Mouse (Mus musculus): ENCODE measurements at regions not wholly inside any gene's neighbourhood (a gene's known extent, or its start where the extent isn't known, plus 50 kb on each side); places are given as distances from the start of the nearest gene placed in this dataset.

DNA sequence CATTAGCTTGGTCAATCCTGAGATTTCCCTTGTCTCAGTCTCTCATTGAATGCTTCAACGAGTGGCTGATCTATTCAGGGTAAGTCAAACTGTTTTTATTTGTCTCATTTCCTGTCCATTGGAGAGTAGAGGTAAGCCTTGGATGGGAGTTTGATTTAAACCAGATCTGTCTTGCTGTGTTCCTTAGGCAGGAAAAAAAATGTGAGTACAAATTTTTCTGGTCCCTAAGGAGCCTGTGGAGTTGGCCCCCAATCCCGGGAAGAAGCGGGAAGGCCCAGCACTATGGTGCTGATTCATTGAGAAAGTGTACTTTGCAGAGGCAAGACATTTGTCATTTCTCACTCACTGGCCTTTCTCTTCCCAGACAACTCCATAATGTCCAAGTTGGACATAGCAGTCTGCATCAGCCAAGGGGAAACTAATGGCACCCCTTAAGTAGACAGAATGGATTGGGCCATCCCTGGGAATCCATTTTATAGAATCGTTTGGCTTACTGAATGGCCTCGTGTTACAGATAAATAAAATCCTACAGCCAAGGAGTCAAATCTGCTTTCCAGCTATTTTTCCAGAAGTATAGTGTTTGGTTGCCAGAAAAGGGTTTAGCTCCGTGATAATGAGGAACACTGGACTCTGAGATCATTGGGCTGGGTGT, 271.3 kb upstream of the Sel1l start:
- WGBS: 46% methylated on average over 6 of the region's 6 CpGs
- H3K27me3 ChIP-seq: no peaks in the 10 kb centered on the region
- H3K4me1 ChIP-seq (replicated peaks): no peaks in the 10 kb centered on the region
- no peak overlapping the region for H3K9ac ChIP-seq (replicated peaks)
- no peak; the same call in 1 of the 2 replicates for ATAC-seq (ENCODE audit: insufficient number of reproducible peaks, insufficient read depth, low FRiP score, low TSS enrichment, low read depth)
- H3K4me2 ChIP-seq: no peak overlapping the region
- peaks cover under 1% of the 10 kb centered on the region; the same call in 1 of the 2 replicates for H3K9me3 ChIP-seq
- no peak overlapping the region for H3K4me3 ChIP-seq (replicated peaks)
- no peak overlapping the region for H3K27ac ChIP-seq
- no peaks in the 10 kb centered on the region for H3K36me3 ChIP-seq

DNA sequence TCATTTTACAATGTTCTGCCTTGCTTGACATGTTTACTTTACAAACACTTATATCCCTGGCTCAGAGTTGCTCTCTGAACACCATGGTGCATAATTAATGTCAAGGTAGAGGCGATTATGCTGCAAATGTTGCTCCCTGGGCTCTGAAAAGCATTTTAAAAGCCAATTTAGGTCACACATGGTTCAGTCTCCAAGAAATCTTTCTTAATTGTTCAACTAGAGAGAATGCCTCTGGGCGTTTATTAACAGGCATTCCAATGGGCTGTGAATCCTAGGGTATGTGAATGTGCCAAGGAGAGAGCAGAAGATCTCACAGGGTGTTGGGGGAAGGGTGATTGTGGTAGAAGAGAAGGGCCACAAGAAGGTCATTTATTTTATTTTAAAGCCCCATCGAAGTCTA, 260.7 kb upstream of the Sel1l start:
- Histone ChIP-seq H3K9me3 (no peaks in the 10 kb centered on the region), H3K36me3 (no peaks in the 10 kb centered on the region), H3K9ac (replicated peaks) (no peak overlapping the region), H3K27me3 (no peaks in the 10 kb centered on the region), H3K4me3 (replicated peaks) (no peak overlapping the region), H3K4me2 (no peak overlapping the region), H3K27ac (no peak overlapping the region), H3K4me1 (replicated peaks) (no peaks in the 10 kb centered on the region)
- WGBS: 43% methylated on average over 3 of the region's 3 CpGs
- ATAC-seq (ENCODE audit: insufficient number of reproducible peaks, insufficient read depth, low FRiP score, low TSS enrichment, low read depth): 0 out of 2 replicates have a peak, but pooled peaks have one; percentile 52

DNA sequence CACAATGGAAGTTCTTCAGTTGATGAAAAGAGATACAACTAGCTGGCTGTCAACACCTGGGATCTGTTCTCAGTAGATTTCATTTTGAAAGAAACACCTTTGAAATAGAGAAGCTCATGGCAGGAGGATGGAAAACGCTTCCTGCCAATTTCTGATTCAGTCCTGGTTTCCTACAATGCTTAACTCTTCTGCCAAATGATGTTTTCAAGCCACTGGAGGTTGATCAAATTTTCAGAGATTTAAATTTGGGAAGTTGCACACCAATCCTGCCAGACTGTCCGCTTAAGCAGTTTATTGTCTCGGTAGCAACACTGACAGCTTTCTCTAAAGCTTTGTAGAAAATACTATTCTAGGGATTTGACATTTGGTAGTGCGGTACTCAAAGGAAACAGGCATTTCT, 251.1 kb upstream of the Sel1l start:
- 85% methylated on average over 4 of the region's 4 CpGs for WGBS

DNA sequence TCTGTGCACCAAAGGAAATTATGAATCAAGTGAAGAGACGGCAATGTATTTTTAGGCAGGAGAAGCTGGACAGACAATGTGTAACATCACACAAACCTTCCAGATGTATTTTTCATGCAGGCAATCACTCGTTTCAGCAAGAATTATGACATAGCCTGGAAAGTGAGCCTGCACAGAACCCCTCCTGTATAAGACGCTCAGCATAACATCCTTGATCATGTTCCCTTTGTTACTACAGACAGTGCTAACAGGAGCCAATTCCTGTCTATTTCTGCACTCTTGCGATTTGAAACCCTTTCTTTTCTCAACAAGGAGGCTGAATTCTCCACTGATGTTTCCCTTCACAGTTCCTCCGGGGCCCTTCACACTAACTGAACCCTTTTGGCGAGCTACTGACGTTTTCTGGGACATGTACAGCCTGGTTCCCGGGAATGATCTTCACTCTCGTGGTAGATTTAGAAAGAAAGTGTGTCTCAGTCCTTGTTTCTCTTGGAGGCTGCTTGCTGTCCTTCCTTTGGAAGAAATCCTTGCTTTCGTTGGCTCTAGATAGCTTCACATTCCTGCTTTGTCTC, 243.9 kb upstream of the Sel1l start:
- no peaks in the 10 kb centered on the region for H3K4me1 ChIP-seq (replicated peaks)
- no peak overlapping the region for H3K4me3 ChIP-seq (replicated peaks)
- no peak overlapping the region for H3K9ac ChIP-seq (replicated peaks)
- no peak overlapping the region for H3K27ac ChIP-seq
- no peak overlapping the region for H3K4me2 ChIP-seq
- no peaks in the 10 kb centered on the region for H3K27me3 ChIP-seq
- H3K9me3 ChIP-seq: no peaks in the 10 kb centered on the region
- 76% methylated on average over 10 of the region's 10 CpGs for WGBS
- no peaks in the 10 kb centered on the region for H3K36me3 ChIP-seq
- no peak for ATAC-seq (ENCODE audit: insufficient number of reproducible peaks, insufficient read depth, low FRiP score, low TSS enrichment, low read depth)

More for the DNA sequence above, 251.1 kb upstream of the Sel1l start:
- no peak overlapping the region for H3K9ac ChIP-seq (replicated peaks)
- H3K4me3 ChIP-seq (replicated peaks): no peak overlapping the region
- H3K9me3 ChIP-seq: no peaks in the 10 kb centered on the region
- H3K4me2 ChIP-seq: no peak overlapping the region
- H3K36me3 ChIP-seq: no peaks in the 10 kb centered on the region
- H3K27ac ChIP-seq: no peak overlapping the region
- no peaks in the 10 kb centered on the region for H3K27me3 ChIP-seq
- ATAC-seq (ENCODE audit: insufficient number of reproducible peaks, insufficient read depth, low FRiP score, low TSS enrichment, low read depth): no peak
- H3K4me1 ChIP-seq (replicated peaks): no peaks in the 10 kb centered on the region

DNA sequence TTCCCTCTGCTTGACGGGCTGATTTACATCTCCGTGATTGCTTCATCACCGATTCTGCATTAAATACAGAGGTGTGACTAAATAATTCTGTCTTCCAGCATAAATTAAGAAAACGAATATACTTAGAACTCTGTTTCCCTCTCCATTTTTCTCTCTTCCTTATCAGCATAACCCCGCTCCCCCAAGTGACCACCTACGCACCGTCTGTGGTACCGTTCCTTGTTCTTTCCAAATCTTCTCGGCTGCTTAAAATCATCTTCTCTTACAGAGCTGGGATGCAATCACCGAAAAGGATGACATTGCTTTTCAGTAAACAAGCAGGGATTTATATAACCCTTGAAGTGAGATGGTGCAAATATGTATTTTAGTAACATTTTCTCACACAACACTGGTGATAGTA, 224.3 kb upstream of the Sel1l start:
- no peaks in the 10 kb centered on the region for H3K4me1 ChIP-seq (replicated peaks)
- H3K9ac ChIP-seq (replicated peaks): no peak overlapping the region
- no peaks in the 10 kb centered on the region for H3K36me3 ChIP-seq
- 88% methylated on average over 10 of the region's 10 CpGs for WGBS
- ATAC-seq (ENCODE audit: insufficient number of reproducible peaks, insufficient read depth, low FRiP score, low TSS enrichment, low read depth): no peak
- H3K27me3 ChIP-seq: no peaks in the 10 kb centered on the region
- H3K9me3 ChIP-seq: no peaks in the 10 kb centered on the region
- no peak overlapping the region for H3K27ac ChIP-seq
- no peak overlapping the region for H3K4me2 ChIP-seq
- H3K4me3 ChIP-seq (replicated peaks): no peak overlapping the region

DNA sequence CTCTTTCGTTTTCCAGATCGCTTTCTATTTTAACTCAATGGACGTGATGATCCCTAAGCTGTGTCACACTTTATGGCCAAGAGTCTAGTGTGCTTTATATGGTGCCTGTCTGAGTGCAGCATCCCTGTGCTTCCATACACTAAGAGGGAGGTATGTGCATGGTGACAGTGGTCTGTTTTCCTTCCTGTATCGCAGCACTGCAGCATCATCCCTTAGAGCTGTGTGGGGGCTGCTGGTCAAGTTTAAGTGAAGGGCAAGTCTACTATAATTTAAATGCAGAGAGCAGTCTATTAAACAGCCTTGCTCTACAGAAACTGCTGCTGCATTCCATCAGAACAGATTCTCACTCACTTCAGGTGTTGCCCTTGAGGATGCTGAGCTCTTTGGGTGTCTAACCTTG, 213.8 kb upstream of the Sel1l start:
- no peak for ATAC-seq (ENCODE audit: insufficient number of reproducible peaks, insufficient read depth, low FRiP score, low TSS enrichment, low read depth)
- Histone ChIP-seq H3K9ac (replicated peaks) (no peak overlapping the region), H3K4me3 (replicated peaks) (no peak overlapping the region), H3K9me3 (no peaks in the 10 kb centered on the region), H3K36me3 (no peaks in the 10 kb centered on the region), H3K4me1 (replicated peaks) (no peaks in the 10 kb centered on the region), H3K27me3 (no peaks in the 10 kb centered on the region), H3K4me2 (no peak overlapping the region), H3K27ac (no peak overlapping the region)
- 82% methylated on average over 4 of the region's 4 CpGs for WGBS

DNA sequence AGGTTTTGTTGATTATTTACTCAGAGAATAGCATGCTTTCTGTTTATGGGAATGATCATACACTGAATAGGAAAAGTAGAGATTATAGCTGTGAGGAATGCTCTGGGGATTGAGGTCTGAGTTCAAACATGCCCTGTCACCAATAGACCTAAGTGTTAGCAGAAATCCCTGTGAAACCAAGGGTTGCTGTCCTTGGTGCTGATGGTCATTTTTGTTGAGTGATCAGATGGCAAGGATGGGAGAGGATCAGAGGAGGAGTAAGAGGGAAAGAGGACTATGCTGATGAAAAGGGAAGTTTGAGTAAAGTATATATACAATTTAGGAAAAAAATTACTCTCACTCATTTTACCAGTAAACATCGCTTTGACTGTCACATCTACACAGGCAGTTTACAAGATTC, 191.5 kb upstream of the Sel1l start:
- H3K9me3 ChIP-seq: no peaks in the 10 kb centered on the region
- H3K9ac ChIP-seq (replicated peaks): no peak overlapping the region
- WGBS: 69% methylated on average over 1 of the region's 1 CpGs
- no peak overlapping the region for H3K27ac ChIP-seq
- H3K36me3 ChIP-seq: no peaks in the 10 kb centered on the region
- H3K4me2 ChIP-seq: no peak overlapping the region
- no peak for ATAC-seq (ENCODE audit: insufficient number of reproducible peaks, insufficient read depth, low FRiP score, low TSS enrichment, low read depth)
- H3K4me3 ChIP-seq (replicated peaks): no peak overlapping the region
- no peaks in the 10 kb centered on the region for H3K27me3 ChIP-seq
- no peaks in the 10 kb centered on the region for H3K4me1 ChIP-seq (replicated peaks)

DNA sequence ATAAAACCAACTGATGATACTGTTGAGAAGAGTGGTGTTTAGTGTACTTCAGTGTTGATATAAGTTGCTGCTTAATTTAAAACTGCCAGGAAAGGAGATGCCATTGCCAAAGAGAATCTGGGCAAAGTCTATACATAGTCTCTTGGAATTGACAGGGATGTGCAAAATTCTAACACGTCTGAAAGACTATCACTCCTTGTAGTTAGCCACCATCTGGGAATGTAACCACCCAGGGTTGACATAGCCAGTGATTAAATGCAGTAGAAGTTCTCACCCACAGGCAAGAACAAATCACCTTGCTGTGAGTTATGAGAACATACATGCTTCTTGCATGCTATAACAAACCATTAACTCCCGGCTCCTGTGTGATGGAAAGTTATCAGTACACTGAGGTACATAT, 180.2 kb upstream of the Sel1l start:
- ATAC-seq (ENCODE audit: insufficient number of reproducible peaks, insufficient read depth, low FRiP score, low TSS enrichment, low read depth): no peak
- no peak overlapping the region for H3K4me3 ChIP-seq (replicated peaks)
- no peaks in the 10 kb centered on the region for H3K36me3 ChIP-seq
- H3K4me2 ChIP-seq: no peak overlapping the region
- no peaks in the 10 kb centered on the region for H3K9me3 ChIP-seq
- no peaks in the 10 kb centered on the region for H3K27me3 ChIP-seq
- no peak overlapping the region for H3K9ac ChIP-seq (replicated peaks)
- WGBS: 72% methylated on average over 2 of the region's 2 CpGs
- no peak overlapping the region for H3K27ac ChIP-seq
- H3K4me1 ChIP-seq (replicated peaks): no peaks in the 10 kb centered on the region

DNA sequence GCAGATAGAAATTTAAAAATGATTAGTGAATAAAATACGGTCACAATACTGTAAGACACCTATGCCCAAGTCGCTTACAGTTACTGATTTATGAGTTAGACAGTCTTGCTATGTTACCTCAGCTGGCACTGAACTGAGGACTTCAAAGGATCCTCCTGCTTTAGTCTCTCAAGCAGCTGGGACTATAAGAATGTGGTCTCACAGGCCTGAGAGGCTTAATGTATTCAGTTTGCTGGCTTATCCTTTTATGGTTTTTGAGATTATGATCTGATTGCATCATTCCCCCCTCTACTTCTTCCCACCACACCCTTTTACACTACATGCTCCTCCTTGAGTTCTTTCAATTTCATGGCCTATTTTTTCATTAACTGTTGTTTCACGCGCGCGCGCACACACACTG, 179.4 kb upstream of the Sel1l start:
- 90% methylated on average over 7 of the region's 7 CpGs for WGBS
- H3K4me3 ChIP-seq (replicated peaks): no peak overlapping the region

DNA sequence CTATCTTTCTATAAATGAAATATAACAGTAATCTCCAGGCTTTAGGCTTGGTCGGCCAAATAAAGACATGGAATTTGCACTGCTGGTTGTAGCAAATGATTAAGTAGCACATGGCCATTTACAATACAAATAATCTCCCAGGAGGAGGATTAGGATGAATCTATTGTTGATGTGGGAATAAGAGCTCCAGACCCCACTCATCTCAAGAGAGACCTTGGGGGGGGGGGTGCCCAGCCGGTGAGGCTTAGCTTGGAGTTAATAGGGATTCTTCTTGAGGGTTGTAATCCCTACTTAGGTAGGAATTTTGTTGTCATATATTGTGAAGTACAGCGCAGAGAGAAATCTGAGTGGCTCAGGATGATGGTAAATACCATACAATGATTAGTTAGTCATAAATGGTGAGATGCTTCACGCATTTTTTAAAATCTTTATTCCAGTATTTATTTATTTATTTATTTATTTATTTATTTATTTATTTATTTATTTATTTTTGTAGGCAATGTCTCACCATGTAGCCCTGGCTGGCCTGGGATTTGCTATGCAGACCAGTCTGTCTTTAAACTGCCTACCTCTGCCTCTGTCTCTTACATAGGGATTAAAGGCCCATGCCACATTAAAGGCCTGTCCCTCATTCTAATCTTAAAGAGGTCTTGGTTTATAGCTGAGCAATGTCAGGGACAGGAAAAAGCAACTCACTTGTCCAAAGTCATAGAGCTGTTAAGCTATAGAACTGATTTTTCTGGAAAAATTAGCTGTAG, 175.7 kb upstream of the Sel1l start:
- Histone ChIP-seq H3K4me1 (replicated peaks) (no peaks in the 10 kb centered on the region), H3K36me3 (no peaks in the 10 kb centered on the region), H3K27me3 (no peaks in the 10 kb centered on the region), H3K9me3 (no peaks in the 10 kb centered on the region), H3K9ac (replicated peaks) (no peak overlapping the region), H3K27ac (no peak overlapping the region), H3K4me2 (no peak overlapping the region), H3K4me3 (replicated peaks) (no peak overlapping the region)
- no peak for ATAC-seq (ENCODE audit: insufficient number of reproducible peaks, insufficient read depth, low FRiP score, low TSS enrichment, low read depth)
- 84% methylated on average over 4 of the region's 4 CpGs for WGBS

More for the DNA sequence above, 179.4 kb upstream of the Sel1l start:
- Histone ChIP-seq H3K4me1 (replicated peaks) (no peaks in the 10 kb centered on the region), H3K4me2 (no peak overlapping the region), H3K9ac (replicated peaks) (no peak overlapping the region), H3K36me3 (no peaks in the 10 kb centered on the region), H3K27ac (no peak overlapping the region), H3K9me3 (no peaks in the 10 kb centered on the region), H3K27me3 (no peaks in the 10 kb centered on the region)
- ATAC-seq (ENCODE audit: insufficient number of reproducible peaks, insufficient read depth, low FRiP score, low TSS enrichment, low read depth): no peak

DNA sequence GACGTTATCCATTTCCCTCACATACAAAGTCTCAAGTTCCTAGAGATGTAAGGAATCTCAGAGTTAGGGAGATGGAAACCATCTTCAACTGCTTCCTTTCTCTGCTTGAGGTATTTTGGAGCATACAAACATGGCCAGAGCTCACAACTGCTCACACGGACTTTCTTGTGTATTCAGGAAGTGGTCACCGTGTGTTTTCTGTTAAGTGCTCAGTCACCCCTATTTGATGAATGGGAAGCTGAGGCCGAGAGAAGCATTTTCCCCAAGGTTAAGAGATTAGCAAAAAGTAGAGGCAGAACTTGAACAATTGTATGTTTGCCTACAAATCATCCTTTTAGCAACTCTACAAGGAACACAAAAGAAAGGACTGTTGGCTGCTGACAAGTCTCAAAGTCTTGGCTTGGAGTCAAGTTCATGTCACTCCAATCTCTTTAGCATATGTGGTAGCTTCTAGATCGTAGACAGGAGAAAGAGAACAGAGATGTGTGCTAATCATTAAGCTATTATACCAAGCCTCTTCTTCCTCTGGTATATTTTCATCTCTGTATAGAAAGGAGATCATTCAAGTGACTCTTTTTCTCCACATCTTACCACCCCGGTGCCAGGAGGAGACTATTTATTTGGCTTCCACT, 170.8 kb upstream of the Sel1l start:
- no peak overlapping the region for H3K9ac ChIP-seq (replicated peaks)
- H3K9me3 ChIP-seq: no peaks in the 10 kb centered on the region
- H3K4me1 ChIP-seq (replicated peaks): no peaks in the 10 kb centered on the region
- H3K4me2 ChIP-seq: no peak overlapping the region
- no peaks in the 10 kb centered on the region for H3K27me3 ChIP-seq
- WGBS: 53% methylated on average over 6 of the region's 6 CpGs
- H3K4me3 ChIP-seq (replicated peaks): no peak overlapping the region
- no peak overlapping the region for H3K27ac ChIP-seq
- H3K36me3 ChIP-seq: no peaks in the 10 kb centered on the region
- no peak for ATAC-seq (ENCODE audit: insufficient number of reproducible peaks, insufficient read depth, low FRiP score, low TSS enrichment, low read depth)
